Mouse (Mus musculus) embryonic facial prominence, embryonic 11.5 days (tissue): ENCODE measurements around the gene Map2k4. TPM values are rescaled to one million over a fixed set of nuclear protein-coding genes. Genes with fewer than 3 reads are reported as not detected.

Experiments
- ATAC-seq: fragments of 200-750 bp; cut with Nextera tagmentation; replicated peaks from 2 replicates; pipeline ENCODE4 v1.8.0; 2017; ENCODE audit warnings: low read depth; ENCODE audit not compliant: insufficient number of reproducible peaks, low FRiP score, low TSS enrichment
- DNase-seq: peaks from one replicate; pipeline ENCODE4 v3.0.0-alpha.2; 2015; ENCODE audit warnings: low spot score
- H3K27ac ChIP-seq: fragments of 300-500 bp; sonication (generic); replicated peaks from 2 replicates; pipeline ENCODE4 v1.5.1; 2014; ENCODE audit warnings: mild to moderate bottlenecking, low read depth, low read length, control low read depth
- H3K27me3 ChIP-seq: fragments of 300-500 bp; sonication (generic); 2 replicates; pipeline ENCODE4 v1.6.1; 2014; ENCODE audit warnings: mild to moderate bottlenecking, low read length, moderate library complexity, mixed read lengths; ENCODE audit not compliant: control insufficient read depth, insufficient read depth
- H3K36me3 ChIP-seq: fragments of 300-500 bp; sonication (generic); replicated peaks from 2 replicates; pipeline ENCODE4 v1.6.1; 2014; ENCODE audit warnings: low read depth, mild to moderate bottlenecking, low read length, moderate library complexity, mixed read lengths; ENCODE audit not compliant: control insufficient read depth, insufficient read depth
- H3K4me1 ChIP-seq: fragments of 300-500 bp; sonication (generic); 2 replicates; pipeline ENCODE4 v1.6.1; 2014; ENCODE audit warnings: low read length, mixed read lengths; ENCODE audit not compliant: control insufficient read depth, insufficient read depth
- H3K4me2 ChIP-seq: fragments of 300-500 bp; sonication (generic); 2 replicates; pipeline ENCODE4 v1.6.1; 2014; ENCODE audit warnings: low read depth, mild to moderate bottlenecking, control low read depth, low read length, moderate library complexity
- H3K4me3 ChIP-seq: fragments of 300-500 bp; sonication (generic); 2 replicates; pipeline ENCODE4 v1.5.1; 2014; ENCODE audit warnings: low read depth, low read length, control low read depth
- H3K9ac ChIP-seq: fragments of 300-500 bp; sonication (generic); replicated peaks from 2 replicates; pipeline ENCODE4 v1.6.1; 2014; ENCODE audit warnings: mild to moderate bottlenecking, control low read depth, low read length
- H3K9me3 ChIP-seq: fragments of 300-500 bp; sonication (generic); replicated peaks from 2 replicates; pipeline ENCODE4 v1.6.1; 2016; ENCODE audit warnings: mild to moderate bottlenecking, low read length, inconsistent platforms, mixed read lengths; ENCODE audit not compliant: control insufficient read depth
- WGBS: fragments of 180-500 bp; shearing (Covaris S2); extraction: QIAGEN DNeasy Blood & Tissue Kit; methylation state at CpG from one replicate; pipeline ENCODE4 v1.1.7; 2014; 5-methylcytosine and 5-hydroxymethylcytosine counted together
- polyA plus RNA-seq: library from polyadenylated mRNA; unstranded; fragments of >200 nt; fragmentation: Nextera tagmentation; extraction: Ambion mirVana; gene quantifications from 2 replicates; pipeline ENCODE4 v1.2.1, GENCODE M21; 2014

Map2k4 gene
- polyA plus RNA-seq = 91.6 and 96.1 TPM in 2 replicates

DNA sequence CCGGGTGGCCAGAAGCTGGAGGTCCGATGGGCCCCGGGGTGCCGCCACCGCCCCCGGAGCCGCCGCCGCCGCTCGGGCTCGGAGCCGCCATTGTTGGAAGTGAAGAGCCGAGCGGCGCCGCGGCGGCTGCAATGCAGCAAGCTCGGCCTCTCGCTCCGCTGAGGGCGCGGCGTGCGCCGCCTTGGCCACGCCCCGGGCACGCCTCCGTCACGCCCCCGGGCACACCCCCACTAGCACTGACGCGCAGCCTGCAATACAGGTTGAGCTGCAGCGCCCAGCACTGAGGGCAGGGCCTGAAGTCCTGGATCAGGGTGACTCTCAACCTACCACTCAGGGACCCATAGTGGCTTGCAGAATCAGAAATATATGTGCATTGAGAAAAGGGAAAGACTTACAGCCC lies at the start of gene Map2k4:
Map2k4 (minus strand) TSS at position 144 of the 400 bp plus-strand sequence.
- Histone ChIP-seq H3K4me1 (no peaks in the 10 kb centered on the region), H3K27me3 (no peaks in the 10 kb centered on the region), H3K36me3 (no peaks in the 10 kb centered on the region), H3K4me3 (peak within 1 kb of the TSS; percentile 98), H3K9me3 (no peaks in the 10 kb centered on the region), H3K9ac (peak within 1 kb of the TSS; percentile 98), H3K27ac (peak within 1 kb of the TSS; percentile 70), H3K4me2 (peak within 1 kb of the TSS; percentile 71)
- 0% methylated on average over 26 of the region's 36 CpGs for WGBS
- DNase-seq = peak; percentile 94
- peak; percentile 99 for ATAC-seq

DNA sequence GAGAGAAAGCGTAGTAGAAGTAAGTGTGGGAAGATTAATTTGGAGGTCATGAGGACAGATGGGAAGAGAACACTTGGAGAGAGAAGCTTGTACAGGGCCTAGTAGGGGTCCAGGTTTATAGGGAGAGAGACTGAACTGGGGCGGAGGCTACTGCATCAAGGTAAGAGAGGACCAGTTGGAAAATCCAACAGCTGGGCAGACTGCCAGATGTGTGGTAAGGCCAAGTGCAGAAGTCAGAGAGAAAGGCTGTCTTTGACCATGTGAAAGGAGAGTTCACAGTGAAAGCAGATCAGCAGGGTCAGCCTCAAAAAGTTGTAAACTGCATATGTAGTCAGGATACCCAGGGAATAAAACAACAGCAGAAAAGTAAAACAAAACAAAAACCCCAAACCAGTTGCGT lies 36.5 kb upstream of the Map2k4 start:
- H3K4me3 ChIP-seq = no peak overlapping the region
- H3K36me3 ChIP-seq = no peaks in the 10 kb centered on the region
- no peak overlapping the region for H3K27ac ChIP-seq
- H3K27me3 ChIP-seq = no peaks in the 10 kb centered on the region
- H3K4me2 ChIP-seq = no peak overlapping the region
- no peak for ATAC-seq
- H3K9ac ChIP-seq = no peak overlapping the region
- no peak for DNase-seq
- H3K4me1 ChIP-seq = no peaks in the 10 kb centered on the region
- WGBS = 91% methylated on average over 3 of the region's 3 CpGs
- no peaks in the 10 kb centered on the region for H3K9me3 ChIP-seq

DNA sequence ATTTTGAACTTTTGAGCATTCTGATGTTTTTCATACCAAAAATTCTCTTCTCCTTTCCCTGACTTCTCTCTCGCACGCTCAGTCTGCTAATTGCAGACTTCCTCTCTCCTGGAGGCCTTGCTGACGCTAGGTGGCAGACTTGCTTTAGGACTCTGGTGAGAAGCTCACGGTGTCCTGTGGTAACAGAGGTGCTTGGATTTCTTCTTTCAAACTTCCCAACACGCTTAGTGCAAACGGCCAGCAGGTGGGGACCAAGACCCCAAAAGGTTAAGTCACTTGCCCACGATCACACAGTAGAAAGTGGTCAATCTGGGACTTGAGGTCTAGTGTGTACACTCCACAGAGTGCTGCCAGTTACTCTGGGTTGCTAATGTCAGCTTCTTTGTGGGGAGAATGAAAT lies 32.8 kb upstream of the Map2k4 start:
- Histone ChIP-seq H3K36me3 (no peaks in the 10 kb centered on the region), H3K27me3 (no peaks in the 10 kb centered on the region), H3K4me1 (no peaks in the 10 kb centered on the region; the same call in 1 of the 2 replicates), H3K27ac (no peak overlapping the region), H3K4me2 (no peak overlapping the region), H3K4me3 (no peak overlapping the region), H3K9ac (no peak overlapping the region), H3K9me3 (no peaks in the 10 kb centered on the region)
- peak; percentile 56; the same call in 1 of the 2 replicates for ATAC-seq
- peak; percentile 88 for DNase-seq
- WGBS = 9% methylated on average over 7 of the region's 7 CpGs

DNA sequence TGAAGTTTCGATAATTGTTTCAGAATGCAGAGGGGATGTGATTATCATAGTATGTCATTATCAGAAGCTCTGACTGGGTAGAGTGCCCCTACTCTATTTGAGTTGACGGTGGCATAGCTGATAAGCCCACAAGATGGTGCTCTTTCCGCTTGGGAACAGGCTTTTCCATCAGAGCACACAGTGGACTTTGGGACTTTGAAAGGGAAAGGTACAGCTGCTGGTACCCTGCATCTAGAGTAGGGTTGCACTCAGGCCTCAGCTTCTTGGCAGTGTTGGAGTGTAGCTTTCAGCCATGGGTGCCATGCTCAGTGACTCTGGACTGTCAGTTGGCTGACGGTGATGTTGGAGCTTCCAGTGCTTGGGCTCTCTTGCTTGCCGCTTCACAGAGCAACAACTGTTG lies 32.2 kb upstream of the Map2k4 start:
- Histone ChIP-seq H3K4me1 (no peaks in the 10 kb centered on the region; the same call in 1 of the 2 replicates), H3K27ac (no peak overlapping the region), H3K9me3 (no peaks in the 10 kb centered on the region), H3K4me3 (no peak overlapping the region), H3K9ac (no peak overlapping the region), H3K36me3 (no peaks in the 10 kb centered on the region), H3K27me3 (no peaks in the 10 kb centered on the region), H3K4me2 (no peak overlapping the region)
- no peak for ATAC-seq
- DNase-seq = peak; percentile 56
- WGBS = 70% methylated on average over 5 of the region's 5 CpGs

DNA sequence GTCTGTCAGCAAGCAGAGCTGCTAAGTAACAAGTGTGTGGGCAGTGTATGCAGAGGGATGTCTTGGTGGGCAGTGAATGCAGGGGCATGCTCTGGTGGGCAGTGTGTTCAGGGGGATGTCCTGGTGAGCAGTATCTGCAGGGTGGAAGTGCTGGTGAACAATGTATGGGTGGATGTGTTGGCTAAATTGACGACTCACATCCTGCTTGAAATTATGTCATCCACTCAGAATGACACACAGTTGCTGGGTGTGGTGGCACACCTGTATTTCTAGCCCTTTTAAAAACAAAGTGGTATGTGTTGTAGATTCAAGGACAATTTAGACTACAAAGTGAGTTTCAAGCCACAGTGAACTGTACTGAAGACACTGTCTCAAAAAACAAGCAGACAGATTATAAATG lies 30.1 kb upstream of the Map2k4 start:
- no peak overlapping the region for H3K9ac ChIP-seq
- no peak overlapping the region for H3K4me3 ChIP-seq
- DNase-seq (no peak), ATAC-seq (no peak)
- no peaks in the 10 kb centered on the region for H3K27me3 ChIP-seq
- no peaks in the 10 kb centered on the region; the same call in 1 of the 2 replicates for H3K36me3 ChIP-seq
- no peaks in the 10 kb centered on the region for H3K9me3 ChIP-seq
- 71% methylated on average over 1 of the region's 1 CpGs for WGBS
- no peak overlapping the region for H3K27ac ChIP-seq
- no peaks in the 10 kb centered on the region; the same call in 1 of the 2 replicates for H3K4me1 ChIP-seq
- no peak overlapping the region for H3K4me2 ChIP-seq

DNA sequence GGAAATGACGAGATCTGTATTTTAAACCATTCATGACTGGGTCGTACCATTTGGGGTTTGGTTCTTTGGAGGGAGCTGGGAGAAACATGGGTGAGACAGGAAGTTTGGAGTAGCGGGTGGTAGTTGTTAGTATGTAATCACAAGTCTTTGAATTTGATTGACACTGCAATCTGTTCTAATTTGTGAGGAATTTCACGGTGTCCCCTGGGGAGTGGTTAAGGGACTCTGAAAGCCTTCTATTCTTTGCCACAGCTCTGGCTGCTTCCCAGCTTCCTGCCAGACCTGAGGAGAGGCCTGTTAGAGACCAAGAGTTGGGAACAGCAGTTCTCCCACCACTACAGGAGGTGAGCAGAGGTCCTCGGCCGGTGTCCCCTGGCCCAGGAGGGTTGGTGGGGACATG lies 28.1 kb upstream of the Map2k4 start:
- H3K4me3 ChIP-seq = no peak overlapping the region
- no peaks in the 10 kb centered on the region for H3K9me3 ChIP-seq
- no peak overlapping the region for H3K4me2 ChIP-seq
- 35% methylated on average over 6 of the region's 6 CpGs for WGBS
- H3K27me3 ChIP-seq = no peaks in the 10 kb centered on the region
- no peak overlapping the region for H3K9ac ChIP-seq
- H3K27ac ChIP-seq = no peak overlapping the region
- DNase-seq (peak; percentile 17), ATAC-seq (no peak)
- H3K4me1 ChIP-seq = no peaks in the 10 kb centered on the region; the same call in 1 of the 2 replicates
- H3K36me3 ChIP-seq = no peaks in the 10 kb centered on the region; the same call in 1 of the 2 replicates

DNA sequence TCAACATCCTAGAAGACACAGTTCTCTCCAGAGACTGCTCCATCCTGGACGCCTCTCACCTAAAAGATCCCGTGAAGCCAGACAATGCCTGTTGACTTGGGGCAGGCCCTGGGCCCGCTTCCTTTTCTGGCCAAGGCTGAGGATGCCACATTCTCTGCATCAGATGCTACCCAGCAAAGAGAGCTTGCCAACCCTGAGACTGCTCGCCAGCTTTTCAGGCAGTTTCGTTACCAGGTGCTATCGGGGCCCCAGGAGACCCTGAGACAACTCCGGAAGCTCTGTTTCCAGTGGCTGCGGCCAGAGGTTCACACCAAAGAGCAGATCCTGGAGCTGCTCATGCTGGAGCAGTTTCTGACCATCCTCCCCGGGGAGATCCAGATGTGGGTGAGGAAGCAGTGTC lies 26.3 kb upstream of the Map2k4 start:
- 87% methylated on average over 9 of the region's 9 CpGs for WGBS
- ATAC-seq = no peak
- no peaks in the 10 kb centered on the region; the same call in 1 of the 2 replicates for H3K4me1 ChIP-seq

DNA sequence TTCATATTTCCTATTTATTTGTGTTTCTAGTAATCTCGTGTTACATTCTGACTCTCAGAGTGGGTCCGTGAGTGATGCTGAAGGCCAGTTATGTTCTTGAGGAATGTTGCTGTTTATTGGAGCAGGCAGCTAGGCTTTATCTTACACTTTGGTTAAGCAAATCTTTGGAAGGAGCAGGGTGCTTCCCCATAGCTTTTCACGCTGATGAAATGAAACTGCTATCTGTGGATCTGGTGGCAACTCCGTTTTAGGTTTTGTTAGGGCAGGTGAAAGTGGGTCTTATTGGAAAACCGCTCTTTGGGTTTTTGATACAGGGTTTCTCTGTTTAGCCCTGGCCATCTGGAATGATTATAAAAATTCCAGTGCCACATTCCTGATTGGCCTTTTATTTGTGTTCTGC lies 24.0 kb upstream of the Map2k4 start:
- H3K9ac ChIP-seq = no peak overlapping the region
- no peak overlapping the region for H3K27ac ChIP-seq
- H3K4me3 ChIP-seq = no peak overlapping the region
- DNase-seq = no peak
- no peak for ATAC-seq
- H3K27me3 ChIP-seq = no peaks in the 10 kb centered on the region
- H3K36me3 ChIP-seq = no peaks in the 10 kb centered on the region; the same call in 1 of the 2 replicates
- WGBS = 18% methylated on average over 5 of the region's 5 CpGs
- H3K4me2 ChIP-seq = no peak overlapping the region
- H3K9me3 ChIP-seq = no peaks in the 10 kb centered on the region
- no peaks in the 10 kb centered on the region; the same call in 1 of the 2 replicates for H3K4me1 ChIP-seq

More for the DNA sequence above, 26.3 kb upstream of the Map2k4 start:
- no peak for DNase-seq
- H3K27ac ChIP-seq = no peak overlapping the region
- H3K4me2 ChIP-seq = no peak overlapping the region
- no peaks in the 10 kb centered on the region; the same call in 1 of the 2 replicates for H3K36me3 ChIP-seq
- no peaks in the 10 kb centered on the region for H3K27me3 ChIP-seq
- H3K9me3 ChIP-seq = no peaks in the 10 kb centered on the region
- H3K9ac ChIP-seq = no peak overlapping the region
- H3K4me3 ChIP-seq = no peak overlapping the region
